Mouse (Mus musculus) gastrocnemius, postnatal 14 days (tissue): ENCODE measurements around the gene Cadm2. TPM values are rescaled to one million over a fixed set of nuclear protein-coding genes. Genes with fewer than 3 reads are reported as not detected.

Source experiments
- DNase-seq: peaks from one replicate; pipeline ENCODE4 v3.0.0; 2021; ENCODE audit warnings: mixed read lengths
- intact Hi-C: fragments of 180-260 bp; cut with DNase I; formaldehyde crosslinking; loops from one replicate; pipeline ENCODE4 v1.15.1; 2025; ENCODE audit warnings: low total_unique reads
- long read RNA-seq, 2 experiments: library from polyadenylated mRNA; stranded (forward); transcript quantifications; one replicate each; pipeline ENCODE4 v2.0.0; 2021
- total RNA-seq, 2 experiments: library from RNA; stranded (reverse); gene quantifications; 2 replicates each; pipeline ENCODE4 v1.2.3; 2021

The Cadm2 gene
- 1 to 10 TPM in 1 of 2 experiments, under 1 TPM in 1; 0.59 to 1.2 TPM for total RNA-seq
- long read RNA-seq, experiment 1 = 0 reads
- long read RNA-seq, experiment 2 = 0 reads

DNA sequence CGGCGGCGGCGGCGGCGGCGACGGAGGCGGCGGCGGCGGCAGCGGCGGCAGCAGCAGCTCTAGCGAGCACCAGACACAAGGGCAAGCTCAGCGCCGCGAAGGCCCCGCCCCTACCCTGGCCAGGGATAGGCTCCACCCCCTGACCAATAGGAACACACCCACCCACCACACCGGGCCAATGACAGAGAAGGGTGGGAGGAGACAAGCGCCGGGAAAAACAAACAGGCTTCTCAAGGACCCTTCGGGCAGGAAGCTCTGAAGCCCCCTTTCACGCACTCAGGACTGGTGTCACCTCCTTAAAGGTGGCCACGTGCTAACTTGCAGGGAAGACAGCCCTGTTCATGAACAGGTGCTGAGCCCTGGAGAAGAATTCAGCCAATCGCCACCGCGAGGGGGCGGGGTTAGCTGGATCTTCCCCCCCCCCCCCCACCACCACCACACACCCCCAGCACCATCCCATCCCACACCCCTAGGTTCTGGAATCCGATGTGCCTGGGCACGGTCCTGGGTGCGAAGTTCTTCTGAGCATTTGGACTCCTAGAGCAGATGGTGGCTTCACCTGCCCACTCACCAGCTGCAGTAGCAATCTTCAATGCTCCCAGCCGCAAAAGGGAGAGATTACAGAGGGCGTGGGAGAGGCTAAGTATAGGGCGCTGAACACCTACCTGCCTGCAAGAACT, at the start of gene Cadm2:
Cadm2 (minus strand) TSS at position 83 of the 680 bp plus-strand sequence.
- intact Hi-C loops = no loop called here
- peak; percentile 90 for DNase-seq

DNA sequence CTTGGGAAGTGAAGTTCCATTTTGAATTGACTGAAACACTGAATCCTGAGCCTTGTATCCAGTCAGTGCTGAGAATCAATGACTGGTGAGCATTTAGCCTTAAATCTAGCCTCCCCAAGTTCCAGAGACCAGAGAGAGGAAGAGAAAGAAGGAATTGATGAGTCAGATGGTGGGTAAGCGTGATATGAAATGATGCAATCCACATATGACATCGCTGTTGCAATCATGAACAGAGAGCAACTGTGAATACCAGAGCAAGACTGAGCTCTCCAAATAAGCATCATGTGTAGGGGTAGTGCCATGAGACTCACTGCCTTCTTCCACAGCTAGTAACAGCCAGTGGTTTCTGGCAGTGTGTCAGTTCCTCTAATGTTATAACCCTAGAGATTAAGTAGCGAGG, 26.2 kb upstream of the Cadm2 start:
- no peak for DNase-seq
- intact Hi-C loops = no loop called here

DNA sequence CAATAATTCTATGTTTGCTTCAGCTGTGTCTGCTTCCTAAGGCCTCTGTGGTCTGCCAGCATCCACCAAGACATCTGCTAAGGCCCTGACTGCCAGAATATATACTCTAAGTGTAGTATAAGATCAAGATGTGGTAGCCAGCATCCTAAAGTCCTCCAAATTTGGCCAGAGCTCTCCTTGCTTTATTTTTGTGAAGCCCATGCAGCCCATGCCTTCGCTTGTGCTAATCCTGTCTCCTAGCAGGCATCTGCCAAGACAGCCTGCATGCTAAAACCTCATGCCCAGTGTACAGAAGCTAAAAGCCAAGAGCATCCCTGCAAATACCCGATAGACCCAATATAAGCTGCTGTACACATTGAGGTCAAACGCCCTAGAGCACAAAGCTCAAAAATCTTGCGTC, 22.9 kb upstream of the Cadm2 start:
- intact Hi-C loops = no loop called here
- no peak for DNase-seq

DNA sequence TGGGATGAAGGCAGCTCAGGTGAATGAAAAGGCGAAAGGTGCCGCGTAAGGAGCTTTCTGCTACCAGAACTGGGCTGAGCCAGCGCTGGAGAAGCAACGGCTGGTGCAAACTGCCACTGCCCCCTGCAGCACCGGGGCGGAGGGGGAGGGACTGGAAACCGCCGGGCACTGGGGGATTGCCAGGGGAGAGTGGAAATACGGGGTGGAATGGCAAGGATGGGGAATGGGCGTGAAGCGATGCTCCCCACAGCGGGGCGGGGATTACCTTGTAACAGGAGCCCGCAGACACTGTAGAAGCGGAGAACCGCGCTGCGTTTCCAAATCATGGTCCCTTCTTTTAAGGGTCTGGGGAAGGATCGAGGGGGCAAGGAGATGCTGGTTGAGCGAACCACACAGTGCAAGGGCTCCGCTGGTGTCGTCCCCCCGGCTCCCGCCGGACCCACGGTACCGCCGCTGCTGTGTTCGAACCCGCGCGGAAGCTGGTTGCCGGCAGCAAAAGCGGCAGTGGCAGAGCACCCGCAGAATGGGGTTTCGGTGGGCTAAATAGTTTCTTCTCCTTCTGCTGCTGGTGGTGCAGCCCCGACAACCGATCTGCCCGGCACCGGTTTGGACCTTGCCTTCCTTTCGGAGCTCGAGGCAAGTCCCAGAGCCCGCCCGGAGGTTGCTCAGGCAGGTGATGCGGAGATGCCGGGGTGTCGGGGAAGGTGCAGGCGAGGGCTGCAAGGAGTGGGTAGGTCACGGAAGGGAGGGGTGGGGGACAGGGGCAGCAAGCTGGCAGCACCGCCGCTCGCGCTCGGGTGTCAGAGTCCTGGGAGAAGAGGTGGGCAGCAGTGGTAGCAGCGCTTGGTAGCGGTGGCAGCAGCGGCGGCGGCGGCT, 564 bp downstream of the Cadm2 start:
- intact Hi-C loops = no loop called here

DNA sequence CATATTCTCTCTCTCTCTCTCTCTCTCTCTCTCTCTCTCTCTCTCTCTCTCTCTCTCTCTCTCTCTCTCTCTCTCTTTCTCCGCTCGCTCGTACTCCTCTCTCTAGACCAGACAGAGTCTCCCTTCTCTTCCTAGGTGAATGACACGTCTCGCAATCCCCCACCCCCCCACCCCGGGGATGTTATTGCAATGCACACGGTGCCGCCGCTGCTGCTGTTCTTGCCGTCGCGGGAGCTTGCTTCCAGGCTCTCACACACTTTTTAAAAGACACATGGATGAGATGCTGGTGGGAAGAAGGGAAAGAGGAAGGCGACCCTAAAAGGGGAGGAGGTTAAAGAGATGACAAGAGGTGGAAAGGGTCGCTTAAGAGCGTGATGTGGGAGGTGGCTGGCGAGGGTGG, 1.3 kb downstream of the Cadm2 start:
- intact Hi-C loops = no loop called here
- DNase-seq = no peak

More for the DNA sequence above, 564 bp downstream of the Cadm2 start:
- DNase-seq = peak; percentile 45

DNA sequence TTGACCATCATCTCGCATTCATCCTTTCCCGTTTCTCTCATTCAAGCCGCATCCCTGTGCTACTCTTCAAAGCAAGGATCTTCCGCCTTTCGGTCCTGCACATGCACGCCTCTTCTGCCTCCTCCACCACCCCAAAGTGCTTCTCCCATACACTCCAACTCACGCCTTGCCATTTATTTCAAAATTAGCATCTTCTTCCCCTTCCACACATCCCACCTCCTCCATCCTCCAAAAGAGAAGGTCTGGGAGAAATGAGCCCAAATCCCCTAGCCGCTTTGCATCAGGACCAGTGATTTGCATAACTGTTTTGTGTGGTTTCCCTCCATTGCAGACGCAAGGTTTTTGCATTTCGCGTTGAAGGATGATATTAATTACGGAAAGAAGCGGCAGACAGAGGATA, 1.9 kb downstream of the Cadm2 start:
- intact Hi-C loops = no loop called here

DNA sequence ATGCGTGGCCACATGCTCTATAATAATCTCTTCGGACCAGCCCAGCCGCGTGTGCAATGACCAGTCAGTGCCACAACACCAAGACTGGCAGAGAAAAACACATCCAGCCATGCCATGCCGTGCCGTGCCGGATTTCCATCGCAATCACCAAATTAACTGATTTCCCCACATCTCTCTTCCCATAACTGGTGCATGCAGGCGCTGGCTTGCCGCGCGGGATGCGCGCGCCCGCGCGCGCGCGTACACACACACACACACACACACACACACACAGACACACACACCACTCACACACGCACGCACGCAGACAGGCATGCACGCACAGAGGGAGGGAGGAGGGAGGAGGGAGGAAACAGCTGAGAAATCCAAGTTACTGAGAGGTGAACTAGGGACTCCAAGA, 2.9 kb downstream of the Cadm2 start:
- intact Hi-C loops = no loop called here
- DNase-seq = peak; percentile 3

More for the DNA sequence above, 1.9 kb downstream of the Cadm2 start:
- DNase-seq = no peak

DNA sequence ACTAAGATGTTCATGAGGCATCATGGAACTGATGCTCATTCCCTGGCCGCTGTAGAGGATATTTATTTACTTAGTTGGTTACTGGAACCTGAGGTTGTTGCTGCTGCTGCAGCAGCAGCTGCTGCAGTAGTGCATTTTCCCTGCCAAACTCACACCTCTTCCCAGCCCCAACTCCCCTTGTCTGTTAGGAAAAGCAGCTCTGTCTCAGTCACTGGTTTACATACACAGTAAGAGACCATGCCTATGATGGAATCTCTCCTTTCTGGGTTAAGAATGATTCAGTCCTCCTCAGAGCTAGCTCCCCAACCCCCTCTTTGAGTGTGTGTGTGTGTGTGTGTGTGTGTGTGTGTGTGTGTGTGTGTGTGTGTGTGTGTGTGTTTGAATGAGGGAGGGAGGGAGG, 3.5 kb downstream of the Cadm2 start:
- intact Hi-C loops = no loop called here
- DNase-seq = no peak

DNA sequence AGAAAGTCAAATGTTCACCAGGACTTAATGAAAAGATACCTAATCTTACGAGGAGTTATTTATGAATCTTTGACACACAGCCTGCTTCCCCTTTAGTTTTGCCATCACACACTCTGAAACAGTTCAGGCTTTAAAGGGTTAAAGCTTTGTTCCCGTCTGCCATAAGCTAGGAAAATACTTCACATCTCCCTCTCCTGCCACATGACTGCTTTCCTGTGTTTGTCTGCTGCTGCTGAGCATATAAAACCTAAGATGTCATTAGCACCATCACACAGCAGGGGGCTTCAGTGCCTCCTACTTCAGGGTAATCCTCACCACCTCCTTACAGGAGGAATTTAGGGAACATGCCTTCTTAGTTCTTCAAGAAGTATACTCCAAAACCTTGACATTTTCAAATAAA, 6.8 kb downstream of the Cadm2 start:
- intact Hi-C loops = no loop called here

DNA sequence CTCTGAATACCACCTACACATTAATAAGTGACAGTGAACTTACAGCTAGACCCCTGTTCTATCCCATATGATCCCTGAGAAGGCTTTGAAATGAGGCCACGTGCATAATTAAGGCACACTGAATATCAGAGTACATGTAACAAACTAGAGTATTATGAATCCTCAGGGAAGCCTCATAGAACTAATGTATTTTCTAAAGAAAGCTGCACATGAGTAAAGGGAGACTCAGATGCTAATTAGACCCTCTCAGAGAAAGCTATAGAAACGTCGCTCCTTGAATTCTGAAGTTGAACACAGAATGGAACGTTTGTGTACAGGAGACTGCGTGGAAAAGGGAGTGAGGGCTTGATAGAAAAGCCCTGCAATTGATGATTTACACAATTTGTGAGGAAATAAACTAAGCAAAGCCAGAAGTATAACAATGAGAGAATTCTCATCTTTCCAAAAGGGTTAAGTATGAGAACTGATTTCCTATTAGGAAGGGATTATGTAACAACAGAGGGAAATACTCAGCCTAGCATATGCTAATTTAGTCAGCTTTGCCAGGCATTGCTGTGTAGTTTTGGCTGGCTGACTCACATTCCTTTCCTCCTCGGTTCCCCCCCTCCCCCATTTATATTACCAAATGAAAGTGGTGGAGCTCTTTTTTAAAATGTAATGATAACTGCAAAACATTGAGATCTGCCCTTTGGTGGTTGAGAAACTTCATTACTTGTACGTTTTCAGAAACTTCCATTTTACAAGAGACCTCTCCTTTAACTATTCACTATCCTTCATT, 9.6 kb downstream of the Cadm2 start:
- intact Hi-C loops = no loop called here
- DNase-seq = no peak

More for the DNA sequence above, 6.8 kb downstream of the Cadm2 start:
- no peak for DNase-seq

DNA sequence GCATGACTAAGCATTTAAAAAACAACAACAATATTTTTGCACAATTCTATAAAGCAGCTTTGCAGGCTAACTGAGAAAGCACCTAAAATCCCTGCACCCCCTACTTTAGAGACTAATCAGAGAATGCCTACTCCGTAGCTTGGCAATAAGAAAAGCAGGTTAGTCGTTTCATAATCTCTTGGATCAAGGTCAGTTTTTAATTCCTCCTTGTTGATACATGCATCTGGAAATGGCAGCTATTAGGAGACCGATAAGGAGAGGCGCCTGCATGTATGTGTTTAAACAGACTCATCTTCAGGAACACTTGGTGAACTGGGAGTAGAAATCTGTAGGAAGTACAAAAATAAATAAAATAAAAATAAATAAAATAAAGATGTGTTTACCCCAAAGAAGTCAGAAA, 11.6 kb downstream of the Cadm2 start:
- intact Hi-C loops = no loop called here
- DNase-seq = no peak

DNA sequence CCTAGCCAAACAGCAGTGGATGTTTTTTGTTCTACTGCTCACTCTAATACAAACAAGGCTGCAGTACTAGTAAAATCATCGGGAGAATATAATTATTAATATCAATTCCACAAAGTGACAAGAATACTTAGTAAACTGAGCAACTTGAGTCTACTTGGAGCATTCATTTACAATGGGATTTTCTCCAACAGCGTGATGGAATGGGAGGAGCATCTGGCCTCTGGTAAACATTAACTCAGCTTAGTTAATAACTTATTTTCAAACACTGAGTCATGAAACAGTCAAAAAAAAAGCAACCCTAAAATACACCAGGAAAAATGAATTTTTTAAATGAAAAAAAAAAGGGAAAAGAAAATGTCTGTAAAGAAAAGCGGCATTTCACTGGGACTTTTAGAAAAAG, 12.2 kb downstream of the Cadm2 start:
- intact Hi-C loops = no loop called here
- no peak for DNase-seq

DNA sequence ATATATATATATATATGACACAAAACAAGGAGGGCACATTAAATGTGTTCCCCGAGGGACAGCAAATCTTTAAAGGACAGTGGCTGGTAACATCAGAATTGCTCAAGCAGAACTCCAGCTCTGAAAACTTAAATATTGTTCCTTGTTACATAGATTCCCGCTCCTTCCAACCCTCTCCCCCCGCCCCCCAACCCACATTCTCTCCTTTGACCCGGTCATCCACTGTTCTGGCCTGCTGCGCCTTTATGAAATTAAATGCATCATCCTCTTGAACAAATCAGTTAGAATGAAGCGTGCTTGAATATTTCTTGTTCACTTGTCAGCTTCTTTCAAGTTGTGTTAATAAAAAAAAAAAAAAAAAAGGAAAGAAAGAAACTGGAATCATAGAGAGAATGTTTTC, 15.0 kb downstream of the Cadm2 start:
- DNase-seq = no peak
- intact Hi-C loops = no loop called here

DNA sequence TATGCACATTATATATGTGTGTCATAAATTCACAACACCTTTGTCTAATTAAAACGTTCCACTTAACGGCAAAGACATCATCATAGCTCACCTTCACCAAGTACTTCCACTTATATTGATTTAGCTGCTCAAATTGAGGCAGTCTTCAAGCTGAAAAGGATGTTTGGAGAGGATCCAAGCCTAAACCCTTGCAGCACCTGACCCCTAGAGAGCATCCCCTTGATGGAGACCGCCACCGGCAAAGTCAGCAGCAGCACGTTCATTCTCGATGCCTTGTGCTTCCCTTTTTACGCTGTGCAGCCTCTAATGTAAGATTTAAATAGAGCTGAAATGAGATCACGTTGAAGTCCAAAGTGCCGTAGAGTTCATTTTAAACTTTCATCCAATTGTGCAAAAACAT, 20.7 kb downstream of the Cadm2 start:
- DNase-seq = no peak
- intact Hi-C loops = no loop called here

DNA sequence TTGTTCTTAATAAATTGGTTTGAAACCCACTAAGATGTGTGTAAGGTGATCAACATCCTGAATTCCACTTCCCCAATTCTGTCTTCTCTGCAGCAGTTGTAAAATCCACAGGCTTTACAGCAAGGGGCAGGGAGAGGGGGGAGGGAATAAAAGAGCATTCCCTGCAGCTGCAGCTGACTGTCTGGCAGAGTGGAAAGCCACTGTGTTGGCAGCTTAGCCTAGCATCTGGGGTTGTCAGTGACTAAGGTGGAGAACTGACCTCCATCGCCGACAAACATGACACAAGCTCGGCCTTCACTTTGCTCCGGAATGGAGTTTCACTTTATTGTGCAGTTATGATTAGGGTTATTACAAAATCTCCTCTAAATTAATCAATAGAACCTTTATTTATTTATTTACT, 21.9 kb downstream of the Cadm2 start:
- intact Hi-C loops = no loop called here
- peak; percentile 7 for DNase-seq

DNA sequence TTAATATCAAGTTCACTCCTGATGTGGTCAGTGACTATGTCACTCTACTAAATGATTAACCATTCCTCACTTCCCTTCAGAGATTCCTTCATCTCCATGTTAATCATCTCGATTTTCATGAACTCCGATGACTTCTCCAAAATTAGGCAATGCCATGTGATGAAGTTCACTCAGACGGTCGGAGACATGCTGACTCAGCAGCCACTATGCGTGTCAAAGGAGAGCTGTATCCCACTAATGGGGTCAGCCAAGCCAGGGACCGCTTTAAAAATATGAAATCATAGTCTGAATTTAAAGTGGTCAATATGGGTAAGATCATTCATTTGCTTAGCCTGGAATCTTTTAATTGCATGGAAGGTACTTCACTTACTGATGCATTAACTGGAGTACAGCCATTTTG, 29.7 kb downstream of the Cadm2 start:
- intact Hi-C loops = no loop called here
- no peak for DNase-seq

DNA sequence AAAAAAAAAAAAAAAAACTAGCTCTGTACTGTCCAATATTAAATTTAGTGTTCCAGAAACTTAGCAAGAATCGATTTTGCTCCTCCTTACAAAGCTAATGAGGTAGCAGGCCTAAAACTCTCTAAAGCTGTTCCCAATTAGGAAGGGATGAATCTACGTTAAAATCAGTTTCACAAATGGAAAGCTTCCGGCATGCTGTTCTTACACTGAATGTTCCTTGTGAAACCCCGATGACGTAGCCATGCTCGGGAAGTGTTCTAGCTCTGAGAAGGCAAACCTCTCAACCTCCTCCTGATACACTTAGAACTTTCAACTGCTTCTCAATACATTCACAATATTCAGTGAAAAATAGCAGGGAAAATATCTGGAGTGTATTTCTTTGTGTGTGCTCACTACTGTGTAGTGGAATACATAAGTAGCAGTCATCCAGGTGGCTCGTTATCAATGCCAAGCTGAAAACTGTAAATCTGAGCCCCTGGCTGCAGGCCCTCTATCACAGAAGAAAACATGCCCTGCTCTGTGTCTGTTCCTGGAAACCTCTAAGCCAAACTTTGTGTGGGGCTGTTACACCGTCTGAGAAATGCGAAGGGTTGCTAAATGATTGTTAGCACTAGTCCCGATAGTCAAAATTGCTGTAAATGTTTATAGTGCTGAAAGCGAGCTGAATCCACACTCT, 41.7 kb downstream of the Cadm2 start:
- no peak for DNase-seq
- intact Hi-C loops = no loop called here

DNA sequence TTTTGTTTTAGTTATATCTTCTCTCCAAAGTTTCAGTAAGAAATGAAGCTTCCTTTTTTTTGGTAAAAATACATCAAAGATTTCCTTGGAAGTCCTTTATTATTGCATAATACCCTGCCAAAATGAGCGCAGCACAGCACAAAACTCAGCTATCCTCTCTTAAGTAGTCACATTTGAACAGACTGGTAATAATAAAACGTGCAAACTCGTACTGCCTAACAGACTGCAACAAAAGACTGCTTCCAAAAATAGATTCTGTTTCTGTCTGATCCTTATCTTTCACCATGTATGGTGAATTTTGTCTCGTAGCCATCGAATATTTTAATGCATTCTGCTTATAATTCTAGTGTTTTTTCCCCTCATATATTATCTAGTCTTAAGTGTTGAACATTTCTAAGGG, 45.2 kb downstream of the Cadm2 start:
- intact Hi-C loops = no loop called here
- no peak for DNase-seq

DNA sequence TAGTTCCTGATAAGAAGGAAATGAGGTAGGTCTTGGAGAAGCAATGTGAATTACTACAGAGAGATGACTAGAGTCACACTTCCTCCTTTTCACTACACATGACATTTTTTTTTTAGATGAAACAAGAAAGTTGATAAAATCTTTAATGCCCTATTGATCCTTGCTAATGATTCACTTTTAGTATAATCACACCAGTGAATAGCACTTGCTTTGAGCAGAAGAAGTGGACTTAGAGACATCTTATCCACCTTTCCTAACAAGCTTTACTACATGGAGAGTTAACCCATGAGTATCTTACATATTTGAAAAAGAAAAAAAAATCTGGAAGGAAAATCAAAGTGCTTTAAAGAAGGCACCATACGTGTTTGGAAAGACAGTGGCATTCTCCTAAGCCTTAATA, 93.7 kb downstream of the Cadm2 start:
- no peak for DNase-seq
- intact Hi-C loops = no loop called here

DNA sequence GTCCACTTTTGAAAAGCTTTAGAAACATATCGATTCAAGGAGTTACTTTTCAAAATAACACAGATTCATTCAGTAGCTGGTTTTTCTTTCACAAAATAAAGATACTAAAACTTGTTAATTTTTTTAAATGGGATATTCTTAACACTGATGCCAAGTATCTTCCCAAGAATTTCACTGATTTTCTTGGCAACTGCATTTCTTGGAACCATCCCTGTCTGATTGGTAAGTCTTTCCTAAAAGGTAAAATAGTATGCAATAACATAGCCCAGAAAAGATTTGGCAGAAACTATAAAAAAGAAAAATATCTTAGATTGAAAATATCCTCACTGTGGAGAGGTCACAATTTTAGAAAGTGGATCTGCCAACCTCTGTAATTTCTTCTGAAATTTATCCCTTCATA, 95.8 kb downstream of the Cadm2 start:
- DNase-seq = no peak
- intact Hi-C loops = no loop called here
